25 mouse cellular contexts compared by ENCODE assay signal in the genomic region with DNA sequence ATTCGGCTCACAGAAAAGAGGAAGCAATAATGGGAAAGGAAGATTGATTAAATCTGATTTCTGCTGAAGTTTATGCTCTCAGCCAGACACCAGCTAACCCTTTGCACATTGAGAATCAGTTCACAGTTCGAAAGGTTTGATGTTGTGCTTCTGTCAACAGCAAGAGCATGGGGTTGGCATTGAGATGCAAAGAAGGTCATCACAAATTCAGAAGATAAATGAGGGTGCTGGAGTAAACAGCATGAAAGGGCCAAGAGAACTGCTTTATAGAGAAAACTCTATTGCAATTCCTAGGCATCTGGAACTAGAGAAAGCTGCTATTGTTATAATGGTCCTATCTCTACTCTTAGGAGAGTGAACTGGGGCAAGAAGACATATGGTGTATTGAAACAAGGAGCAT.
"Had no signal": no experiment of that assay in that cellular context is flagged by ENCODE, and none has a peak within 500 bp of the region (broad histone marks: within the 10 kb centered on the region; RNA-seq: fewer than 3 reads in every experiment).

No protein-coding gene starts in this region.

- H3K9me3 ChIP-seq: heart, embryonic 13.5 days; heart, embryonic 15.5 days; kidney, embryonic 15.5 days; limb, embryonic 10.5 days; limb, embryonic 12.5 days had no signal

- ATAC-seq: hindbrain, postnatal 0 days; intestine, embryonic 16.5 days had no signal

- H3K27ac ChIP-seq: heart, adult 2 months; heart, embryonic 13.5 days; heart, embryonic 15.5 days; hindbrain, embryonic 14.5 days; hindbrain, postnatal 0 days; kidney, embryonic 15.5 days; kidney, postnatal 0 days; limb, embryonic 10.5 days; limb, embryonic 12.5 days had no signal

- H3K9ac ChIP-seq: heart, embryonic 13.5 days; heart, embryonic 15.5 days; hindbrain, embryonic 14.5 days; kidney, embryonic 15.5 days; limb, embryonic 12.5 days had no signal

- H3K4me1 ChIP-seq: heart, embryonic 13.5 days; heart, embryonic 15.5 days; kidney, embryonic 15.5 days; limb, embryonic 10.5 days; limb, embryonic 12.5 days had no signal

- H3K4me3 ChIP-seq: heart, adult 2 months; heart, embryonic 13.5 days; heart, embryonic 15.5 days; kidney, embryonic 15.5 days; limb, embryonic 10.5 days; limb, embryonic 12.5 days had no signal

- H3K36me3 ChIP-seq: heart, embryonic 13.5 days; heart, embryonic 15.5 days; kidney, embryonic 15.5 days; limb, embryonic 10.5 days; limb, embryonic 12.5 days had no signal

- DNase-seq: gastrocnemius, postnatal 14 days; gastrocnemius, postnatal 36 days; heart, adult 11 months; heart, adult 2 months; heart, postnatal 14 days; heart, postnatal 36 days; kidney, adult 11 months; kidney, adult 2 months; kidney, adult 9 months; kidney, postnatal 14 days; kidney, postnatal 36 days; layer of hippocampus, adult 9-11 months; layer of hippocampus, postnatal 36 days; liver had no signal

- H3K4me2 ChIP-seq: heart, embryonic 11.5 days; heart, embryonic 13.5 days; heart, embryonic 15.5 days; hindbrain, embryonic 14.5 days; kidney, embryonic 15.5 days; limb, embryonic 12.5 days; liver, embryonic 11.5 days had no signal

- H3K27me3 ChIP-seq: heart, embryonic 13.5 days; heart, embryonic 15.5 days; kidney, embryonic 15.5 days; limb, embryonic 12.5 days had no signal
